Mouse (Mus musculus) forebrain, postnatal 0 days (tissue): ENCODE measurements around the gene Arhgap44. TPM values are rescaled to one million over a fixed set of nuclear protein-coding genes. Genes with fewer than 3 reads are reported as not detected.

Experiments used
- ATAC-seq: fragments of 200-750 bp; cut with Nextera tagmentation; 2 replicates; pipeline ENCODE4 v1.8.0; 2017; ENCODE audit warnings: mild to moderate bottlenecking, moderate library complexity
- DNase-seq: peaks from one replicate; pipeline ENCODE4 v3.0.0-alpha.2; 2015
- H3K27ac ChIP-seq: fragments of 300-500 bp; sonication (generic); 2 replicates; pipeline ENCODE4 v1.5.1; 2014; ENCODE audit warnings: low read depth, mild to moderate bottlenecking, antibody characterized with exemption, low read length, moderate library complexity, mixed read lengths
- H3K27me3 ChIP-seq: fragments of 300-500 bp; sonication (generic); 2 replicates; pipeline ENCODE4 v1.6.1; 2014; ENCODE audit warnings: mild to moderate bottlenecking, low read length, mixed read lengths; ENCODE audit not compliant: insufficient read depth
- H3K36me3 ChIP-seq: fragments of 300-500 bp; sonication (generic); 2 replicates; pipeline ENCODE4 v1.6.1; 2014; ENCODE audit warnings: mild to moderate bottlenecking, moderate library complexity; ENCODE audit not compliant: insufficient read depth
- H3K4me1 ChIP-seq: fragments of 300-500 bp; sonication (generic); 2 replicates; pipeline ENCODE4 v1.6.1; 2014; ENCODE audit warnings: antibody characterized with exemption; ENCODE audit not compliant: insufficient read depth
- H3K4me2 ChIP-seq: fragments of 300-500 bp; sonication (generic); 2 replicates; pipeline ENCODE4 v1.6.1; 2014; ENCODE audit warnings: low read depth, mild to moderate bottlenecking, moderate library complexity
- H3K4me3 ChIP-seq: fragments of 300-500 bp; sonication (generic); 2 replicates; pipeline ENCODE4 v1.5.1; 2014; ENCODE audit warnings: low read depth, low read length, mixed read lengths
- H3K9ac ChIP-seq: fragments of 300-500 bp; sonication (generic); 2 replicates; pipeline ENCODE4 v1.6.1; 2014; ENCODE audit warnings: mild to moderate bottlenecking
- H3K9me3 ChIP-seq: fragments of 300-500 bp; sonication (generic); 2 replicates; pipeline ENCODE4 v1.6.1; 2016; ENCODE audit warnings: low read length
- CTCF ChIP-seq: sonication (generic); IDR thresholded peaks from 2 replicates; pipeline ENCODE4 v1.5.1; 2016; ENCODE audit warnings: antibody characterized with exemption, control low read depth, low read depth
- WGBS: fragments of 180-500 bp; shearing (Covaris S2); extraction: QIAGEN DNeasy Blood & Tissue Kit; methylation state at CpG from one replicate; pipeline ENCODE4 v1.1.7; 2014; 5-methylcytosine and 5-hydroxymethylcytosine counted together
- polyA plus RNA-seq: library from polyadenylated mRNA; unstranded; fragments of >200 nt; fragmentation: Nextera tagmentation; extraction: Ambion mirVana; gene quantifications from 2 replicates; pipeline ENCODE4 v1.2.1, GENCODE M21; 2015
- total RNA-seq: library from RNA; depleted of rRNA; stranded (reverse); fragments of >200 nt; gene quantifications from 2 replicates; pipeline ENCODE4 v1.2.3, GENCODE M21; 2014

The Arhgap44 gene
- total and polyA plus RNA-seq, 2 experiments from 2014 or later, result 17.4 to 29.6 TPM

DNA sequence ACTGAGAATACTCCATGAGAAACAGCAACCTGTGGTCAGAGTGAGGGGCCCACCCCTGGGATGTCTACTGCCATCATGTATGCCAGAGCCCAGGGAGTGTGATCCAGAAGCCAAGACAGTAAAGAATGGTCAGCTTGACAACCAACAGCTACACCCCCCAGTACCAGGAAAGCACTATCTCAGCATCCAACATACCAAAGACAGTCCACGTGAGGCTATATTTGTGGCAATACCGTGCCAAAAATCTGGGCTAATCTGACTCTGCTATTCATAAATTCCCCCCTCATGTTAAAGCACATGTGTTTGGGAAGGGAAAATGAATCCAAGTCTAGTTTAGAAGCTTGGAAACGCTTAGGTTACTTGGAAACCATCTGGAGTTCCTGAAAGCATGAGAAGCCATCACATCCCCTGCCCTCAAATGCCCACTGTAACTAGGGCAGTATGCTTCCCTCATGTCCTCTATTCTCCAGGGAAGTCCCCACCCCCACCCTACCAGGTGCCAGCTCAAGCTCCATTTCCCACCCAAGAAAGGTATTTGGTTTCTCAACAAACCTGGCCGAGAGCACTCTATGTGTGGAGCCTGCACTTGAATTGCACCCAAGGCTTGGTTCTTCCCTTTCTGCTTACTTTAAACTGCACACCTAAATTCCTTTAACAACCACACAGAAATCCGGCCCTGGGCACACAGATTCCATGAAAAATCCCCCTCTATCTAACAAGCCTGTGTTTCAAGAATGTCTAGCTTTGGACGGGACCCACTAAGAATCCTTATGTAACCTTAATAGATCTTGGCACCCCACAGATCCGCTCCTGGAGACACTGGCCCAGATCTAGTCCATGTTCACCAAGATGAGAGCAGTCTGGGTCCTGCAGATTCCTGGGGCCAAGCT, 1.5 kb downstream of the Arhgap44 start:
- H3K4me1 ChIP-seq, result peaks cover 3% of the 10 kb centered on the region; the same call in 1 of the 2 replicates
- H3K9ac ChIP-seq, result peak overlapping the region; percentile 80; the same call in 1 of the 2 replicates
- H3K36me3 ChIP-seq, result no peaks in the 10 kb centered on the region
- peak overlapping the region; percentile 81; the same call in 1 of the 2 replicates for H3K27ac ChIP-seq
- DNase-seq (peak; percentile 20), ATAC-seq (no peak)
- peak overlapping the region; percentile 77 for H3K4me3 ChIP-seq
- H3K27me3 ChIP-seq, result no peaks in the 10 kb centered on the region
- 49% methylated on average over 7 of the region's 7 CpGs for WGBS
- peak overlapping the region; percentile 94 for H3K4me2 ChIP-seq
- no peak for TF ChIP-seq CTCF
- H3K9me3 ChIP-seq, result no peaks in the 10 kb centered on the region

DNA sequence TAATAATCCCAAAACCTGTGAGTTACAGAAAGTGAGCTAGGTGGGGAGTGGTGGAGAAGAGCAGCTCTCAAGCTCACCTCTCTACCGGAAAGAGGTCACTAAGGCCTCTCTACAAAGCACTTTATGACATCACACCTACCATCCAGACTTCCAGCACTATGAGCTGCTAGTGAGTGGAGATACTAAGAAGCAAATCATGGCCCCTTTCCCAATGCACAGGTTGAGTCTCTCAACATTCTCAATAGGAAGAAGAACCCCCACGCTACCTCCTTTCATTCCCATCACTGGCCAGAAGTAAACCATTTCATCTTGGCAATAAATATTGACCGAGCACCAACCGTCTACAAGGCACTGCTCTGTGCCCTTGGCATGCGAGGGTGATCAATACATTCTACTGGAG, 3.0 kb downstream of the Arhgap44 start, which contains the start of gene 1700086D15Rik:
Gene 1700086D15Rik, minus strand, starts transcription at position 101 of the 400 bp plus-strand sequence.
- peaks cover 3% of the 10 kb centered on the region; the same call in 1 of the 2 replicates for H3K4me1 ChIP-seq
- no peak for ATAC-seq
- no peaks in the 10 kb centered on the region for H3K27me3 ChIP-seq
- 95% methylated on average over 5 of the region's 5 CpGs for WGBS
- H3K4me2 ChIP-seq, result peak within 1 kb of the TSS; percentile 94
- H3K36me3 ChIP-seq, result no peaks in the 10 kb centered on the region
- no peaks in the 10 kb centered on the region for H3K9me3 ChIP-seq
- peak within 1 kb of the TSS; percentile 77; the same call in 1 of the 2 replicates for H3K4me3 ChIP-seq
- TF ChIP-seq CTCF, result no peak
- DNase-seq, result no peak
- no peak within 1 kb of the TSS for H3K9ac ChIP-seq
- no peak within 1 kb of the TSS for H3K27ac ChIP-seq

DNA sequence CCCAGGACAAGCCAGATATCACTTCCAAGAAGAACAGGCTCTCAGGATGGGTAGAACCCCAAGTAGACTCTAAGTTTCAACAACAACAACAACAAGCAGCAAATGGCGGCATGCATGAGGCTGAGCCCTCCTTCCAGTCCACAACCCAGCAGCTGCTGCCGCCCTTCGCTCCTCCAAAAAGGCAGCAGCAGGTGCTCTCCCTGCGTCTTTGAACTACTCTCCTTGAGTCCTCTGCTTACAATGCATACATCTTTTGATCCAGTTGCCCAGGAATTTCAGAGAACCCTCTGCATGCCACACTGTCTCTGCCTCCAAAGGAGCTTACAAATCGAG, 4.1 kb downstream of the Arhgap44 start:
- H3K4me1 ChIP-seq, result peaks cover 3% of the 10 kb centered on the region; the same call in 1 of the 2 replicates
- no peak overlapping the region for H3K4me2 ChIP-seq
- no peaks in the 10 kb centered on the region for H3K36me3 ChIP-seq
- no peak for TF ChIP-seq CTCF
- H3K27me3 ChIP-seq, result no peaks in the 10 kb centered on the region
- no peak overlapping the region for H3K9ac ChIP-seq
- DNase-seq (no peak), ATAC-seq (no peak)
- no peaks in the 10 kb centered on the region for H3K9me3 ChIP-seq
- no peak overlapping the region for H3K4me3 ChIP-seq
- WGBS, result 95% methylated on average over 5 of the region's 5 CpGs
- H3K27ac ChIP-seq, result no peak overlapping the region

DNA sequence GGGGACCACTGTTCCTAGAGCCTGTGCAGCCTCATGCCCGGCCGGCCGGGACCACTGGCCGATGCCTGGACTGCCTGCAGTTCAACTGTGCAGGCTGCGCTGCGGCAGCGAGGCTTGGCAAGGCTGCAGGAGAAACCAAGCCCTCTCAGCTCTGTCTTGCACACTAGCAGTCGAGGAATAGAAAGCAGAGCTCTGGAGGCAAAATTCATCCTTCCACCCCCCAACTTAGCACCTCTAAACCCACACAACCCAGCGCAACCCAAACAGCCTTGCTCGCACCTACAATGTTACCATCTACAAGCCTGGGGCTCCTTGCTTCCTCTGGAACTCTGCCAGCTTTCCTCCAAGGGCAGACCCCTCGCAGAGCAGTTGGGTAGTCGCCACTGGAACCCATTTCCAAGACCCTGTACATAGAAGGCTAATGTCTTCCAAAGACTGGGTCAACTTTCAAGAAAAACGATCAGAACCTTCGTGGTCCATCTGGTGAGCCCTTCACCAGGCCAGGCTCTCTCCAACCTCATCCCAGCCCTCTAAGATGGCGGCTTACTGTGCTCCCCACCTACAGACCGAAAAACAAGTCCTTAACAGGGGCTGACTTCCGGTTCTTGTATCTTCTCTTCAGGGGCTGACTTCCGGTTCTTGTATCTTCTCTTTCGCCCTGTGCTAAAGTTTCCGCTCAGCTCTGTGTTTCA, 4.6 kb downstream of the Arhgap44 start:
- DNase-seq, result no peak
- Histone ChIP-seq H3K36me3 (no peaks in the 10 kb centered on the region), H3K4me2 (no peak overlapping the region), H3K4me3 (no peak overlapping the region), H3K27me3 (no peaks in the 10 kb centered on the region), H3K4me1 (peaks cover 3% of the 10 kb centered on the region; the same call in 1 of the 2 replicates), H3K27ac (no peak overlapping the region), H3K9ac (no peak overlapping the region), H3K9me3 (no peaks in the 10 kb centered on the region)
- no peak for ATAC-seq
- TF ChIP-seq CTCF, result no peak
- 90% methylated on average over 20 of the region's 20 CpGs for WGBS

DNA sequence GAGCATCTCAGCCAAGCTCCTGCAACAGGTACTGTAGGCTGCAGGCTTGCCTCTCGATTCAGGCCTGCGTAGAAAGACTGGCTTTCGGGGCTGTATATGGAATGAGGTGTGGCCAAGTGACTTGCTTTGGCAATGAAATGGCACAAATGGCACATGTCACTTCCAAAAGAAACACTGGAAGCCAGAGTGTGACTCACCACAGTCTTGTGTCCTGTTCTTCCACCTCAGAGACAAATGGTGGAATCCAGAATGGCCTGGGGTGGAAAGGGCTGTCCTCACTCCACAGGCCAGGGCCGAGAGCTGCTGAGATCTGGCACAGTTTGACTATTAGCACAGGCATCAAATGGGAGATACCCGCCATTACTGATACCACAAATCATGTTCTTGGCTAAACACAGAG, 9.8 kb downstream of the Arhgap44 start:
- Histone ChIP-seq H3K9me3 (no peaks in the 10 kb centered on the region), H3K4me1 (peaks cover 3% of the 10 kb centered on the region; the same call in 1 of the 2 replicates), H3K27ac (no peak overlapping the region), H3K9ac (no peak overlapping the region), H3K4me3 (no peak overlapping the region), H3K4me2 (no peak overlapping the region), H3K27me3 (no peaks in the 10 kb centered on the region), H3K36me3 (no peaks in the 10 kb centered on the region)
- DNase-seq (no peak), ATAC-seq (no peak)
- 88% methylated on average over 5 of the region's 5 CpGs for WGBS
- no peak for TF ChIP-seq CTCF

DNA sequence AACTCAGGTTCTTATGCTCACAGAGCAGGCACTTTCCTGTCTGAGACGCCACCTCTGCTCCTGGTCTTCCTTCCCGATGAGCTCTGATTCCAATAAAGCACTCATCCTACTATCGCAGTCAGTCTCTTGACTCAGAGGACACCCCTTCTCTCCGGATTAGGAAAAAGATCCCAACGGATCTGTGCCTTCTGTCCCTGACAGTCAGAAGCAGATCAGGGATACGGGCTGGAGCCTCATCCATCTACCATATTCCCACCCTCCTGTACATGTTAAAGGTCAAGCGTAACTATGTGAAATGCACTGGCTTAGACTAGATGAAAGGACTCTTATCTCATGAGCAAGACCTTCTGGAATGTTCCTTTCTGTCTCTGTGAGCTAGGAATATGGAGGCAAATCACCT, 14.3 kb downstream of the Arhgap44 start:
- Histone ChIP-seq H3K27ac (no peak overlapping the region), H3K4me2 (no peak overlapping the region), H3K9ac (no peak overlapping the region), H3K9me3 (no peaks in the 10 kb centered on the region), H3K4me1 (no peaks in the 10 kb centered on the region), H3K27me3 (no peaks in the 10 kb centered on the region), H3K4me3 (no peak overlapping the region), H3K36me3 (no peaks in the 10 kb centered on the region)
- ATAC-seq (no peak), DNase-seq (no peak)
- no peak for TF ChIP-seq CTCF
- 93% methylated on average over 7 of the region's 7 CpGs for WGBS
